Comparison of ENCODE assay signal across 8 mouse cellular contexts in the genomic region with DNA sequence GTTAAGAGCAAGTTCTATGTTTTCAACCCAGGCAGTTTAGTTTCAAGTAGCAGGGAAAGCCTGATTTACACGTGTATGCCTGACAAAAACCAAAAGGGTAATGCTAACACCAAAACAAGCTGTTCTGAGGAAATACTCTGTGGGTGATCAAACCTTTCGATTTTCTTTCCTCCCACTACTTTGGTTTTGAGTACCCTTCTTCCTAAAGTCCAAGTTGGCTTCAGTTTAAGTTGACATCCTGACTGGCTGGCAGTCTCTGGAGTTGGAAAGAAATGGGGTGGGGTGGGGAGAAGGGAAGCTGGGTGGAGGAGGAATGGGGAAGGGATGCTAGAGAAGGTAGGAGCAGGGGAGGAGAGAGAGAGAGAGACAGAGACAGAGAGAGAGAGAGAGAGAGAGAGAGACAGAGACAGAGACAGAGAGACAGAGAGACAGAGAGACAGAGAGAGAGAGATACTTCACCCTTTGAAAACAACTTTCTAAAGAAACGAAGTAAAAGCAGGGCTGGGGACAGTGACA. TPM values are rescaled to one million over a fixed set of nuclear protein-coding genes. Genes with fewer than 3 reads are reported as not detected.
DNase-seq lines count a peak whose midpoint lies in the region; ATAC-seq lines count a peak whose summit lies in the region.

No protein-coding gene starts in this region.

- 18% methylated on average over 3 of the region's 3 CpGs for WGBS in hindbrain, embryonic 11.5 days
- 21% methylated on average over 2 of the region's 3 CpGs for WGBS in midbrain, embryonic 12.5 days

- no peaks in the 10 kb centered on the region for H3K9me3 ChIP-seq in hindbrain, embryonic 11.5 days (ENCODE audit: control insufficient read depth, low read length)
- H3K9me3 ChIP-seq in midbrain, embryonic 12.5 days = no peaks in the 10 kb centered on the region

- H3K4me2 ChIP-seq in hindbrain, embryonic 11.5 days (replicated peaks; ENCODE audit: low read depth, low read length) = peak overlapping the region; percentile 83
- peak overlapping the region; percentile 71 for H3K4me2 ChIP-seq in midbrain, embryonic 12.5 days (replicated peaks)

- H3K27me3 ChIP-seq in hindbrain, embryonic 11.5 days (ENCODE audit: control insufficient read depth, insufficient read depth, low read length) = no peaks in the 10 kb centered on the region
- H3K27me3 ChIP-seq in midbrain, embryonic 12.5 days = no peaks in the 10 kb centered on the region

- peak overlapping the region; percentile 82 for H3K9ac ChIP-seq in hindbrain, embryonic 11.5 days (ENCODE audit: low read depth, low read length)
- peak overlapping the region; percentile 74 for H3K9ac ChIP-seq in midbrain, embryonic 12.5 days (replicated peaks)

- DNase-seq in frontal cortex, adult 2 months (ENCODE audit: extremely low spot score in 1 of 2, low spot score in 1 of 2) = no peak
- DNase-seq in NIH3T3 (ENCODE audit: low read depth) = peak; percentile 43
- peak; percentile 31 for DNase-seq in hindbrain, embryonic 11.5 days (ENCODE audit: low spot score)
- DNase-seq in urinary bladder, postnatal 25 days (ENCODE audit: low spot score) = no peak
- DNase-seq in frontal cortex, postnatal 14 days (ENCODE audit: low spot score in 2 of 2) = no peak
- DNase-seq in c-Kit-positive CD71-positive TER-119-positive erythroid progenitor cells, embryonic 14.5 days (ENCODE audit: low spot score) = no peak

- H3K27ac ChIP-seq in hindbrain, embryonic 11.5 days (ENCODE audit: low read depth, low read length) = peak overlapping the region; percentile 27; the same call in 1 of the 2 replicates
- 0 out of 2 replicates have a peak overlapping the region, but pooled peaks have one; percentile 15 for H3K27ac ChIP-seq in midbrain, embryonic 12.5 days (replicated peaks)

- H3K36me3 ChIP-seq in hindbrain, embryonic 11.5 days (ENCODE audit: control insufficient read depth, insufficient read depth, low read length) = no peaks in the 10 kb centered on the region
- no peaks in the 10 kb centered on the region for H3K36me3 ChIP-seq in midbrain, embryonic 12.5 days

- ATAC-seq in frontal cortex, adult (ENCODE audit: low TSS enrichment) = peak; percentile 25; the same call in 1 of the 2 replicates
- peak; percentile 55 for ATAC-seq in hindbrain, embryonic 11.5 days (ENCODE audit: low FRiP score)
- ATAC-seq in midbrain, embryonic 12.5 days (ENCODE audit: low FRiP score, low read depth) = peak; percentile 52

- no peaks in the 10 kb centered on the region for H3K4me1 ChIP-seq in hindbrain, embryonic 11.5 days (replicated peaks; ENCODE audit: control insufficient read depth, insufficient read depth, low read length)
- H3K4me1 ChIP-seq in midbrain, embryonic 12.5 days = no peaks in the 10 kb centered on the region

- peak overlapping the region; percentile 56 for H3K4me3 ChIP-seq in hindbrain, embryonic 11.5 days (ENCODE audit: low read depth, low read length)
- H3K4me3 ChIP-seq in midbrain, embryonic 12.5 days = peak overlapping the region; percentile 53

RNA-seq across cellular contexts. Expression of gene Pros1, which starts 0.4 kb away (rescaled TPM):
- polyA plus RNA-seq in frontal cortex, adult 2 months (2012; rRNA removed) = 8.6 and 10.1 TPM in 2 replicates
- 21.7 and 21.8 TPM in 2 replicates for polyA plus RNA-seq in hindbrain, embryonic 11.5 days (2014; fragmentation: Nextera tagmentation; extraction: Ambion mirVana)
- polyA plus RNA-seq in midbrain, embryonic 12.5 days (2016; fragmentation: Nextera tagmentation; extraction: Ambion mirVana) = 14.0 and 18.4 TPM in 2 replicates

RNA-seq across cellular contexts. Expression of gene Arl13b, which starts 6.8 kb away (rescaled TPM):
- 8.6 and 9.5 TPM in 2 replicates for polyA plus RNA-seq in frontal cortex, adult 2 months (2012; rRNA removed)
- 19.8 and 20.2 TPM in 2 replicates for polyA plus RNA-seq in hindbrain, embryonic 11.5 days (2014; fragmentation: Nextera tagmentation; extraction: Ambion mirVana)
- 16.0 and 17.4 TPM in 2 replicates for polyA plus RNA-seq in midbrain, embryonic 12.5 days (2016; fragmentation: Nextera tagmentation; extraction: Ambion mirVana)

RNA-seq across cellular contexts. Expression of gene Stx19, which starts 39.2 kb away (rescaled TPM):
- polyA plus RNA-seq in frontal cortex, adult 2 months (2012; rRNA removed) = not detected in 2 replicates
- 0.17 and 0.56 TPM in 2 replicates for polyA plus RNA-seq in hindbrain, embryonic 11.5 days (2014; fragmentation: Nextera tagmentation; extraction: Ambion mirVana)
- polyA plus RNA-seq in midbrain, embryonic 12.5 days (2016; fragmentation: Nextera tagmentation; extraction: Ambion mirVana) = 0.45 and 0.60 TPM in 2 replicates

Comparison
In these comparisons a context has a peak if more than half of its experiments do, and no peak if none do; other contexts are left out.
1. DNase-seq: peak in NIH3T3 (single experiment) and hindbrain, embryonic 11.5 days (single experiment); none in frontal cortex, adult 2 months (0 of 2), urinary bladder, postnatal 25 days (single experiment), frontal cortex, postnatal 14 days (0 of 2) and c-Kit-positive CD71-positive TER-119-positive erythroid progenitor cells, embryonic 14.5 days (single experiment).
2. Peak in every context shown above with its lines, with median percentiles within 50 percentile points of each other: ATAC-seq.